Mouse (Mus musculus) small intestine, adult 2 months (tissue): ENCODE data around the gene Fthl17f.
"Not testable (repeated sequence)": the region's sequence is repeated elsewhere in the genome, so short reads cannot be mapped to it uniquely, and the experiment has no call there.

Experiments used
- CTCF ChIP-seq: fragments of 200-500 bp; IDR thresholded peaks from 2 replicates; pipeline ENCODE4 v1.5.1; 2012; ENCODE audit warnings: low read depth, mild to moderate bottlenecking, control low read depth, inconsistent platforms, low read length, moderate library complexity, mixed read lengths; ENCODE audit not compliant: insufficient replicate concordance, insufficient read length; ENCODE audit errors: extremely low read depth
- POLR2A ChIP-seq: fragments of 200-500 bp; IDR thresholded peaks from 2 replicates; pipeline ENCODE4 v1.6.1; 2012; ENCODE audit warnings: low read depth, mild to moderate bottlenecking, control low read depth, inconsistent platforms, low read length, moderate library complexity

GRCm38 (mm10) chrX:9062715-9063114, at the start of gene Fthl17f:
- not testable (repeated sequence) for TF ChIP-seq CTCF, POLR2A
